Mouse (Mus musculus): ENCODE results near the gene Esr1. TPM values are rescaled to one million over a fixed set of nuclear protein-coding genes. Genes with fewer than 3 reads are reported as not detected.
A peak's percentile ranks its signal among the peaks of the same experiment; 100 is the strongest.

Gene Esr1
- polyA plus RNA-seq, 1 experiment from 2014 or later = 0.12 TPM

DNA sequence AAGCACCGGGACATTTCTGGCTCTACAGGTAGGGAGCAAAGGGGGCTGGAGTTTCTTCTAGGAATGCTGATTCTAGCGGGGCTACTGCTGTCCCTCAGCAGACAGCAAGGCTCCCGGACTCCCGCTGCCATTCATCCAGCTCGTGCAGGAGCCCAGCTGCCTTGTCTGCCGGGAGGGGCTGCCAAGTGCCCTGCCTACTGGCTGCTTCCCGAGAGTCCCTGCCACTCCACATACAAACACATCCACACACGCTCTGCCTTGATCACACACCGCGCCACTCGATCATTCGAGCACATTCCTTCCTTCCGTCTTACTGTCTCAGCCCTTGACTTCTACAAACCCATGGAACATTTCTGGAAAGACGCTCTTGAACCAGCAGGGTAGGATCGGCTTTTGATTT, 98.5 kb downstream of the Esr1 start:
- Histone ChIP-seq H3K9me3 (ENCODE audit: control insufficient read depth, low read length) (no peaks in the 10 kb centered on the region), H3K4me1 (replicated peaks; ENCODE audit: control insufficient read depth, insufficient read depth, low read length) (peaks cover 3% of the 10 kb centered on the region), H3K4me3 (ENCODE audit: low read depth, low read length) (peak overlapping the region; percentile 23), H3K27ac (ENCODE audit: low read depth, low read length) (no peak overlapping the region), H3K27me3 (ENCODE audit: control insufficient read depth, insufficient read depth, low read length) (peaks cover 38% of the 10 kb centered on the region), H3K36me3 (ENCODE audit: control insufficient read depth, insufficient read depth, low read length) (no peaks in the 10 kb centered on the region), H3K4me2 (replicated peaks; ENCODE audit: low read depth, low read length) (peak overlapping the region; percentile 42), H3K9ac (ENCODE audit: low read depth, low read length) (no peak overlapping the region)
- WGBS = 5% methylated on average over 15 of the region's 15 CpGs
- DNase-seq (ENCODE audit: low spot score) (peak; percentile 39), ATAC-seq (ENCODE audit: low FRiP score) (peak; percentile 55)

DNA sequence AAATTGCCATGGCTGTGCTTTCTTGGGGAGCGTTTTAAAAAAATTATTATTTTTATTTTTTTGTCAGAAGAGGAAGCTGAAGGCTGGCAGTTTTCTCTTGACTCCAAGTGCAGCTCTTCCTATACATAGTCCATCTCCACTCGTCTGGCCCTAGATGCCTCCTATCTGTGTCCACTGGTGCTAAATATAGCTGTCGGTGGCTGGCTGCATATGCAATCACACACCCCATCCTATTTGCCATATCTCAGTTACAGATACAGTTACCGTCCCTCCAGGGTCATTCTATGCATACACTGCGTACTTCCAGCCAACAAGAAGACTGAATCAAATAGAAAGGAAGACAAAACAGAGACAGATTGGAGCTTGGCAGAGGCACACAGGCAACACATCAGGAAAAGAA, 100.0 kb downstream of the Esr1 start:
- H3K36me3 ChIP-seq (ENCODE audit: control insufficient read depth, insufficient read depth, low read length) = no peaks in the 10 kb centered on the region
- no peak overlapping the region for H3K27ac ChIP-seq (ENCODE audit: low read depth, low read length)
- H3K9ac ChIP-seq (ENCODE audit: low read depth, low read length) = no peak overlapping the region
- ATAC-seq (ENCODE audit: low FRiP score) (no peak), DNase-seq (ENCODE audit: low spot score) (peak; percentile 16)
- H3K9me3 ChIP-seq (ENCODE audit: control insufficient read depth, low read length) = no peaks in the 10 kb centered on the region
- no peak overlapping the region for H3K4me3 ChIP-seq (ENCODE audit: low read depth, low read length)
- peaks cover 3% of the 10 kb centered on the region for H3K4me1 ChIP-seq (replicated peaks; ENCODE audit: control insufficient read depth, insufficient read depth, low read length)
- peaks cover 38% of the 10 kb centered on the region for H3K27me3 ChIP-seq (ENCODE audit: control insufficient read depth, insufficient read depth, low read length)
- WGBS = 49% methylated on average over 5 of the region's 5 CpGs
- no peak overlapping the region for H3K4me2 ChIP-seq (replicated peaks; ENCODE audit: low read depth, low read length)

DNA sequence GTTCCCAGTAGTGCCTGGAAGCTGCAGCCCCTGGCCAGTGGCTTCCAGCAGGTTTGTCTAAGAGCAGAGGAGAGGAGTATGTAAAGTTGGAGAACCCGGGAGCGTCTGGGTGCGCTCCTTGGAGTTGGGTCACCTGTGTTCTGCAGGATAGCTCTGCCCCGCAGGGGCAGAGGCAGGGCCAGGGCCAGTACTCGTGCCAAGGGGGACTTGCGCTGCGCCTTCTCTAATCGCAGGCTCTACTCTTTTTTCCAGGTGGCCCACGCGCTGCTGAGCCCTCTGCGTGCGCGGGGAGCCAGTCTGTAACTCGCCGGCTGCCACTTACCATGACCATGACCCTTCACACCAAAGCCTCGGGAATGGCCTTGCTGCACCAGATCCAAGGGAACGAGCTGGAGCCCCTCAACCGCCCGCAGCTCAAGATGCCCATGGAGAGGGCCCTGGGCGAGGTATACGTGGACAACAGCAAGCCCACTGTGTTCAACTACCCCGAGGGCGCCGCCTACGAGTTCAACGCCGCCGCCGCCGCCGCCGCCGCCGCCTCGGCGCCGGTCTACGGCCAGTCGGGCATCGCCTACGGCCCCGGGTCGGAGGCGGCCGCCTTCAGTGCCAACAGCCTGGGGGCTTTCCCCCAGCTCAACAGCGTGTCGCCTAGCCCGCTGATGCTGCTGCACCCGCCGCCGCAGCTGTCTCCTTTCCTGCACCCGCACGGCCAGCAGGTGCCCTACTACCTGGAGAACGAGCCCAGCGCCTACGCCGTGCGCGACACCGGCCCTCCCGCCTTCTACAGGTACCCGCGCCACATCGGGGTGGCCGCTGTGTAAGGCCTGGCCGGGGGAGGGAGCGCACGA, 100.9 kb downstream of the Esr1 start:
- Histone ChIP-seq H3K4me3 (ENCODE audit: low read depth, low read length) (peak overlapping the region; percentile 49), H3K27me3 (ENCODE audit: control insufficient read depth, insufficient read depth, low read length) (peaks cover 38% of the 10 kb centered on the region), H3K27ac (ENCODE audit: low read depth, low read length) (no peak overlapping the region), H3K9ac (ENCODE audit: low read depth, low read length) (peak overlapping the region; percentile 37; the same call in 1 of the 2 replicates), H3K36me3 (ENCODE audit: control insufficient read depth, insufficient read depth, low read length) (no peaks in the 10 kb centered on the region), H3K4me2 (replicated peaks; ENCODE audit: low read depth, low read length) (peak overlapping the region; percentile 94), H3K9me3 (ENCODE audit: control insufficient read depth, low read length) (no peaks in the 10 kb centered on the region), H3K4me1 (replicated peaks; ENCODE audit: control insufficient read depth, insufficient read depth, low read length) (peaks cover 3% of the 10 kb centered on the region)
- ATAC-seq (ENCODE audit: low FRiP score) (peak; percentile 68), DNase-seq (ENCODE audit: low spot score) (peak; percentile 63)
- under 1% methylated on average over 55 of the region's 68 CpGs for WGBS

DNA sequence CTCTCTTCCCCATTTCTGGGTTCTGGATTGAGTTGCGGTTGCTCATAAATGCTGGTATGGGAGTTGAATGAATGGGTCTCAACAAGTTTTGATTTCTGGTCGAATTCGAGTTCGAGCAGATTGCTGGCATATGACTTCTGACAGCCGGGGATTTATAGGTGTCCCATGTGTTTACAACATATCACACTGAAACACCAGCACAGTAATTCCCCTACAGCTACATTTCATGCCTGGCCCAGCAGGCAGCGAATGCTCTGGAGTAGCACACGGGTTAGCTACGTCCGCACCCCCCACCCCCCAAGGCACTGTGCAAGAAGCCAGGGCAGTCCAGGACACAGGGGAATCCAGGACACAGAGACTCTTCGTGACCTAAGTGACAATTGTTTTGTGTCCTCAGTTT, 102.0 kb downstream of the Esr1 start:
- DNase-seq (ENCODE audit: low spot score) (peak; percentile 8), ATAC-seq (ENCODE audit: low FRiP score) (no peak)
- peaks cover 3% of the 10 kb centered on the region for H3K4me1 ChIP-seq (replicated peaks; ENCODE audit: control insufficient read depth, insufficient read depth, low read length)
- no peaks in the 10 kb centered on the region for H3K9me3 ChIP-seq (ENCODE audit: control insufficient read depth, low read length)
- WGBS = 64% methylated on average over 10 of the region's 10 CpGs
- H3K27ac ChIP-seq (ENCODE audit: low read depth, low read length) = no peak overlapping the region
- peaks cover 38% of the 10 kb centered on the region for H3K27me3 ChIP-seq (ENCODE audit: control insufficient read depth, insufficient read depth, low read length)
- H3K4me3 ChIP-seq (ENCODE audit: low read depth, low read length) = no peak overlapping the region
- H3K9ac ChIP-seq (ENCODE audit: low read depth, low read length) = no peak overlapping the region
- H3K4me2 ChIP-seq (replicated peaks; ENCODE audit: low read depth, low read length) = no peak overlapping the region
- no peaks in the 10 kb centered on the region for H3K36me3 ChIP-seq (ENCODE audit: control insufficient read depth, insufficient read depth, low read length)

DNA sequence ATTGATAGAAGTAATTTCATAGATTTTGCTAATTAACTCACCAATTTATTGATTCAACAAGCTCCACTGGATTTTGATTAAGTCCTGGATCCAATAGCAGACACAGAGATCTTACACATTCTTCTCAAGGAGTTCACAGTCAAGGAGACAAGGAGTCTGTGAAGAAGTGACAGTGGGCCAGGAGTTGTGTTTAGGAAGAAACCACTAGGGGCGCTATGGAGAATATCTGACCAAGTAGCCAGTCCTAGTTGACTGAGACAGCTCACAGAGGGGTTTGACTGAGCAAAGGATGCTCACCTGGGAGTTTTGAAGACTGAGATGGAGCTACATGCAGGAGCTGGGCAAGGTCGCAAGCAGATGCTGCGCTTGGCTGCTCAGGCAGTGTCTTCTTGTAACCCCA, 113.5 kb downstream of the Esr1 start:
- no peaks in the 10 kb centered on the region for H3K9me3 ChIP-seq (ENCODE audit: control insufficient read depth, low read length)
- no peak overlapping the region for H3K4me2 ChIP-seq (replicated peaks; ENCODE audit: low read depth, low read length)
- WGBS = 44% methylated on average over 3 of the region's 3 CpGs
- H3K27me3 ChIP-seq (ENCODE audit: control insufficient read depth, insufficient read depth, low read length) = no peaks in the 10 kb centered on the region
- H3K9ac ChIP-seq (ENCODE audit: low read depth, low read length) = no peak overlapping the region
- peak; percentile 43 for DNase-seq (ENCODE audit: low spot score)
- no peaks in the 10 kb centered on the region for H3K4me1 ChIP-seq (replicated peaks; ENCODE audit: control insufficient read depth, insufficient read depth, low read length)
- no peaks in the 10 kb centered on the region for H3K36me3 ChIP-seq (ENCODE audit: control insufficient read depth, insufficient read depth, low read length)
- H3K27ac ChIP-seq (ENCODE audit: low read depth, low read length) = no peak overlapping the region
- H3K4me3 ChIP-seq (ENCODE audit: low read depth, low read length) = no peak overlapping the region
- no peak for ATAC-seq (ENCODE audit: low FRiP score)

DNA sequence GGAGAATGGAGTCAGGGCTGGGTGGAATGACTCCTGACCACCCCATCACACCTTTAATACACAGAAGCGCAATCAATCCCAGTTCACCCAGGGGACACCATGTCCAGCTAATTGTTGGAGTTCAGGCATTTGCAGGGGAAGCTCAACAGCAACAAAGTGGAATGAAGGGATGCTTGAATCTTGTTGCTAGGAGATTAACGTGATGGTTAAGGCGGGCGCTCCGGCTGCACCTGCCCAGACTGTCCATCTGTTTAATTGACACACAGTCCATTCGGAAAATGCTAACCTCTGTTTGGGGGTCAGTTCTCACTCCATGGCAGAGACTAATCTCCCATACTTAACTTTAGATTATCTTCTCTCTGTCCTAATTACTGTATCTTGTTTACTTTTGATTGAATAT, 114.7 kb downstream of the Esr1 start:
- no peak overlapping the region for H3K27ac ChIP-seq (ENCODE audit: low read depth, low read length)
- peak; percentile 25; the same call in 1 of the 2 replicates for ATAC-seq (ENCODE audit: low FRiP score)
- WGBS = 61% methylated on average over 6 of the region's 6 CpGs
- no peaks in the 10 kb centered on the region for H3K9me3 ChIP-seq (ENCODE audit: control insufficient read depth, low read length)
- H3K36me3 ChIP-seq (ENCODE audit: control insufficient read depth, insufficient read depth, low read length) = no peaks in the 10 kb centered on the region
- H3K9ac ChIP-seq (ENCODE audit: low read depth, low read length) = no peak overlapping the region
- no peak overlapping the region for H3K4me3 ChIP-seq (ENCODE audit: low read depth, low read length)
- H3K4me1 ChIP-seq (replicated peaks; ENCODE audit: control insufficient read depth, insufficient read depth, low read length) = no peaks in the 10 kb centered on the region
- H3K4me2 ChIP-seq (replicated peaks; ENCODE audit: low read depth, low read length) = no peak overlapping the region
- no peaks in the 10 kb centered on the region for H3K27me3 ChIP-seq (ENCODE audit: control insufficient read depth, insufficient read depth, low read length)
- peak; percentile 6 for DNase-seq (ENCODE audit: low spot score)

DNA sequence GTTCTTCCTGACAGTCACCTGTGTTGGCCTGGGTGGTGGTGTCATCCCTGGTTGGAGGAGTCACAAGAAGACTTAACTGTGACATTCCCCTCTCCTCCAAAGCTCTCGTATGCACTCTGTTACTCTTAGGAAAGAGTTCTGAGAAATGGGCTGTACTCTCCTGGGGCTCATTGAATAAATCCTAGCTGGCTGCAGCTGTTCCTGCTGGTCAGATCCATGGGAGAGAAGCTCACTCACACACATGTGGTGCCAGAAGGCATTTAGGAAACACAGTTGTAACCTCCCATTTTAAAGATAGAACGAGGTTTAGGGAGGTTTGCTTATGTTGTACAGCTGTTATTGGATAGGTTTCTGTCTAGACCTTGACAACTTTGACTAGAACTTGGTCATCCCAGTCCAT, 120.9 kb downstream of the Esr1 start:
- Histone ChIP-seq H3K9me3 (ENCODE audit: control insufficient read depth, low read length) (no peaks in the 10 kb centered on the region), H3K4me2 (replicated peaks; ENCODE audit: low read depth, low read length) (no peak overlapping the region), H3K9ac (ENCODE audit: low read depth, low read length) (no peak overlapping the region), H3K27ac (ENCODE audit: low read depth, low read length) (no peak overlapping the region), H3K4me3 (ENCODE audit: low read depth, low read length) (no peak overlapping the region), H3K36me3 (ENCODE audit: control insufficient read depth, insufficient read depth, low read length) (no peaks in the 10 kb centered on the region), H3K27me3 (ENCODE audit: control insufficient read depth, insufficient read depth, low read length) (no peaks in the 10 kb centered on the region), H3K4me1 (replicated peaks; ENCODE audit: control insufficient read depth, insufficient read depth, low read length) (no peaks in the 10 kb centered on the region)
- ATAC-seq (ENCODE audit: low FRiP score) (no peak), DNase-seq (ENCODE audit: low spot score) (no peak)
- WGBS = 67% methylated on average over 2 of the region's 2 CpGs

DNA sequence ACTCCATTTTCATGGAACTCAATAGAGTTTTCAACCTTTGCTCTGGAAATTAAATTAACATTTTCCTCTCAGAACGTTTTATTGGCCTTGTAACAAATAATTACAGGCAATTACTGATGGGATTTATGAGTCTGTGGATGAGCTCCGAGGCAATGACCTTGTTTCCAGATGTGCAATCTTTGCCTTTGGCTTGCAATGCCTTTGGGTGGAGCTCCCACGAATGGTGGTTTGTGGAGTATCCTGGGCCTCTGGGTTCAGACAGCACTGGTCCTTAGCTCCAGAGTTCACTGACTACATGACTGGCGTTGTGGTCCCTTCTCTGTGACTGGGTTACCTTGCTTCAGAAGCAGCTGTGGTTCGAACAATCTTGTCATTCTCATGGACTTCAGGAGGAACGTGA, 122.6 kb downstream of the Esr1 start:
- ATAC-seq (ENCODE audit: low FRiP score) (no peak), DNase-seq (ENCODE audit: low spot score) (no peak)
- Histone ChIP-seq H3K4me2 (replicated peaks; ENCODE audit: low read depth, low read length) (no peak overlapping the region), H3K9me3 (ENCODE audit: control insufficient read depth, low read length) (no peaks in the 10 kb centered on the region), H3K36me3 (ENCODE audit: control insufficient read depth, insufficient read depth, low read length) (no peaks in the 10 kb centered on the region), H3K4me3 (ENCODE audit: low read depth, low read length) (no peak overlapping the region), H3K4me1 (replicated peaks; ENCODE audit: control insufficient read depth, insufficient read depth, low read length) (no peaks in the 10 kb centered on the region), H3K27ac (ENCODE audit: low read depth, low read length) (no peak overlapping the region), H3K9ac (ENCODE audit: low read depth, low read length) (no peak overlapping the region), H3K27me3 (ENCODE audit: control insufficient read depth, insufficient read depth, low read length) (no peaks in the 10 kb centered on the region)
- WGBS = 78% methylated on average over 6 of the region's 6 CpGs

DNA sequence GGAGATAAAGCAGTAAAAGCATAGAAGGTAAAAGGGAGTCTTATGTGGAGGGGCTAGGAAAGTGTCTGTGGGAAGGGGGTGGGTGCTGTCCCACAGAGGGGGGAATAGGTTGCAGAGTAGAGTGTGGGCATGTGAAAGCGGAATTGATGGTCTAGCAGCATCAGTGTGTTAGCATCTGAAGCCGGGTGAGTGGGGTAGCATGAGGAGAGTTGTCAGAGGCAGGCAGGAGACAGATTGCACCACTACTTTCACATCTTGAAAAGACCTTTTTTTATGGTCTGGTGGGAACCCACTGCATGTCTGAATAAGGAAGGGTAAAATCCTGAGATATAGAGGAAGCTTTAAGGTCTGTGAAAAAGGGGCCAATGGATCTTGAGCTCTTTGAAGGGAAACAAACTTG, 123.5 kb downstream of the Esr1 start:
- DNase-seq (ENCODE audit: low spot score) (no peak), ATAC-seq (ENCODE audit: low FRiP score) (no peak)
- 90% methylated on average over 2 of the region's 2 CpGs for WGBS
- no peaks in the 10 kb centered on the region for H3K36me3 ChIP-seq (ENCODE audit: control insufficient read depth, insufficient read depth, low read length)
- H3K9me3 ChIP-seq (ENCODE audit: control insufficient read depth, low read length) = no peaks in the 10 kb centered on the region
- no peak overlapping the region for H3K4me2 ChIP-seq (replicated peaks; ENCODE audit: low read depth, low read length)
- H3K4me1 ChIP-seq (replicated peaks; ENCODE audit: control insufficient read depth, insufficient read depth, low read length) = no peaks in the 10 kb centered on the region
- no peaks in the 10 kb centered on the region for H3K27me3 ChIP-seq (ENCODE audit: control insufficient read depth, insufficient read depth, low read length)
- no peak overlapping the region for H3K27ac ChIP-seq (ENCODE audit: low read depth, low read length)
- no peak overlapping the region for H3K9ac ChIP-seq (ENCODE audit: low read depth, low read length)
- H3K4me3 ChIP-seq (ENCODE audit: low read depth, low read length) = no peak overlapping the region
